Mouse (Mus musculus): Measurements from ENCODE around the gene Lrtm2.

- TF ChIP-seq POLR2A (IDR thresholded peaks at IDR 0.05; ENCODE audit: borderline replicate concordance, extremely low read depth, insufficient read depth, insufficient read length, poor library complexity, severe bottlenecking) (no peak), CTCF (IDR thresholded peaks at IDR 0.05; ENCODE audit: borderline replicate concordance, extremely low read depth, insufficient read depth, insufficient read length) (no peak)
These were observed 29.3 kb downstream of the Lrtm2 start for GRCm38 (mm10) chr6:119301310-119301709.

All from brain, embryonic 14.5 days (tissue).